Mouse (Mus musculus): ENCODE measurements around the gene Anapc11. TPM values are rescaled to one million over a fixed set of nuclear protein-coding genes. Genes with fewer than 3 reads are reported as not detected.

The Anapc11 gene
- total RNA-seq, 2 experiments from 2014 or later: 45.3 to 58.5 TPM

GRCm38 (mm10) chr11:120615167-120615566 lies 16.9 kb downstream of the Anapc11 start:
- Histone ChIP-seq H3K4me3 (no peak overlapping the region), H3K27ac (no peak overlapping the region)
- intact Hi-C loops (cut with DNase I): no loop called here
- no peak for TF ChIP-seq CTCF (IDR thresholded peaks at IDR 0.05)
- DNase-seq: no peak

GRCm38 (mm10) chr11:120615606-120616203 lies 17.5 kb downstream of the Anapc11 start:
- H3K4me3 ChIP-seq: no peak overlapping the region
- peak overlapping the region; percentile 28; the same call in 1 of the 2 replicates for H3K27ac ChIP-seq
- intact Hi-C loops (cut with DNase I): no loop called here
- no peak for TF ChIP-seq CTCF (IDR thresholded peaks at IDR 0.05)
- no peak for DNase-seq

GRCm38 (mm10) chr11:120616617-120617294 lies 18.5 kb downstream of the Anapc11 start:
- H3K4me3 ChIP-seq: peak overlapping the region; percentile 91
- TF ChIP-seq CTCF (IDR thresholded peaks at IDR 0.05): no peak
- DNase-seq: no peak
- peak overlapping the region; percentile 94 for H3K27ac ChIP-seq
- intact Hi-C loops (cut with DNase I): no loop called here

- DNase-seq: peak; percentile 96
- H3K4me3 ChIP-seq: peak within 1 kb of the TSS; percentile 91
- intact Hi-C loops (cut with DNase I): no loop called here
- TF ChIP-seq CTCF (IDR thresholded peaks at IDR 0.05): no peak
- peak within 1 kb of the TSS; percentile 94 for H3K27ac ChIP-seq
Observed at GRCm38 (mm10) chr11:120617519-120618112, 19.4 kb downstream of the Anapc11 start, which contains the start of gene Pcyt2. Gene Pcyt2, minus strand, starts transcription at chr11:120617936.

- intact Hi-C loops (cut with DNase I): no loop called here
Observed at GRCm38 (mm10) chr11:120618619-120619535, 20.7 kb downstream of the Anapc11 start.

GRCm38 (mm10) chr11:120620195-120620594 lies 22.0 kb downstream of the Anapc11 start:
- DNase-seq: no peak
- H3K4me3 ChIP-seq: no peak overlapping the region
- intact Hi-C loops (cut with DNase I): no loop called here
- no peak for TF ChIP-seq CTCF (IDR thresholded peaks at IDR 0.05)
- H3K27ac ChIP-seq: no peak overlapping the region

More at GRCm38 (mm10) chr11:120618619-120619535, 20.7 kb downstream of the Anapc11 start:
- Histone ChIP-seq H3K4me3 (no peak overlapping the region), H3K27ac (peak overlapping the region; percentile 94)
- DNase-seq: no peak
- no peak for TF ChIP-seq CTCF (IDR thresholded peaks at IDR 0.05)

- H3K4me3 ChIP-seq: no peak overlapping the region
- no peak for DNase-seq
- no peak for TF ChIP-seq CTCF (IDR thresholded peaks at IDR 0.05)
- intact Hi-C loops (cut with DNase I): no loop called here
- no peak overlapping the region for H3K27ac ChIP-seq
Observed at GRCm38 (mm10) chr11:120622805-120623204, 24.6 kb downstream of the Anapc11 start.

GRCm38 (mm10) chr11:120623961-120624679 lies 25.9 kb downstream of the Anapc11 start:
- intact Hi-C loops (cut with DNase I): loop anchor here (2.0 kb wide), 1 partner anchor 89 kb away; the partner anchor contains the start of genes Cenpx and Lrrc45
- H3K27ac ChIP-seq: peak overlapping the region; percentile 87
- TF ChIP-seq CTCF (IDR thresholded peaks at IDR 0.05): peak; percentile 73
- peak overlapping the region; percentile 85 for H3K4me3 ChIP-seq
- DNase-seq: peak; percentile 78

GRCm38 (mm10) chr11:120624680-120625111 lies 26.5 kb downstream of the Anapc11 start:
- TF ChIP-seq CTCF (IDR thresholded peaks at IDR 0.05): no peak
- peak; percentile 91 for DNase-seq
- peak overlapping the region; percentile 85 for H3K4me3 ChIP-seq
- peak overlapping the region; percentile 87 for H3K27ac ChIP-seq
- intact Hi-C loops (cut with DNase I): loop anchor here (2.0 kb wide), 1 partner anchor 88 kb away; the partner anchor contains the start of genes Cenpx and Lrrc45

- TF ChIP-seq CTCF (IDR thresholded peaks at IDR 0.05): no peak
- intact Hi-C loops (cut with DNase I): loop anchor here (2.0 kb wide), 1 partner anchor 88 kb away; the partner anchor contains the start of genes Cenpx and Lrrc45
- peak within 1 kb of the TSS; percentile 85 for H3K4me3 ChIP-seq
- peak within 1 kb of the TSS; percentile 87 for H3K27ac ChIP-seq
- no peak for DNase-seq
Observed at GRCm38 (mm10) chr11:120625152-120625775, 27.0 kb downstream of the Anapc11 start, which contains the start of gene Sirt7. Gene Sirt7, minus strand, starts transcription at chr11:120625240.

Measured in gastrocnemius, adult 2 months (tissue).